Mouse (Mus musculus): Measurements from ENCODE around the gene Rbms2. TPM values are rescaled to one million over a fixed set of nuclear protein-coding genes. Genes with fewer than 3 reads are reported as not detected.

The Rbms2 gene
- total RNA-seq, 2 experiments from 2014 or later: 51.8 to 71.2 TPM

DNA sequence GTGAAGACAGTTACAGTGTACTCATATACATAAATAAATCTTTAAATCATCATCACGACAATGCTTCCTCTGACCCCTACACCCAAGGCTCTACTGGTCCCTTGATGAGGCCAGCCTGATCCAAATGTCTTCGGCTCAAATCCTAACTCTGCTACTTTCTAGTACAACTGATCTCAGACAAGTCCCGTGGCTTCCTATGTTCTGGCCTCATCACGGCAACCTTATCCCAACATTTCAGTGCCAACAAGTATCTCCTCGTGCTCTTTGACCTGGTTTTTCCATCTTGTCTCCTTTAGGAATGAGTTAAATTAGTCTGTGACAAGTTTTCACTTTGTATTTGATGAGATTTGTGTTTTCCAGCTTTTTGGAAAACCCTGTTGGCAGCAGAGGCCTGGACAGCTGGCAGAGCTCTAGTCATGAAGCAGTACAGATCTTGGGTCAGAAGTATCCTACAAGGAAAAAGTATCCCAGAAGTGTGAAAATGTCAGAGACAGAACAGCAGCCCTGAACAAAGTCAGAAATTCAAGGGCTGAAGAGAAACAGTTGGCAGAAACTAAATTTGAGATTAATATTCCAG is 31.2 kb downstream of the Rbms2 start:
- no peak for DNase-seq
- no peak for TF ChIP-seq CTCF (IDR thresholded peaks at IDR 0.05)
- peak overlapping the region; percentile 47 for H3K4me3 ChIP-seq
- intact Hi-C loops (cut with DNase I): no loop called here
- peak overlapping the region; percentile 80 for H3K27ac ChIP-seq

DNA sequence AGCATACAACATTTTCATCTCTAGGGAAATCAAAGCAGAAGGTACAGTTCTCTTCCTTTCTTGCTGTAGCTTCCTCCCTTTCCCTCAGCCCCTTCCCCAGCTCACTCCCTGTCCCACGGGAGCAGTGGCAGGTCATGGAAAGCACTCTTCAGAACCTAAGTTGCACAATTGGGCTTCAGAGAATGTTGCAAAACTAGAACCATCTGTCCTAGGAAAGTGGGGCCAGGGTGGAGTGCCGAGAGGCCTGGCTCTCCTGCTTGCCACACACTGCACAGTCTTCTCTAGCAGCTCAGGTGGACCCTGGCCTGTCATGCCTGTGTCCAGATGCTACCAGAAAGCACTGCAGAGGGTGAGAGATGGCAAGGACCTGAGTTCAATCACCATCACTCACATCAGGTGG is 35.1 kb downstream of the Rbms2 start:
- TF ChIP-seq CTCF (IDR thresholded peaks at IDR 0.05): no peak
- Histone ChIP-seq H3K4me3 (no peak overlapping the region), H3K27ac (peak overlapping the region; percentile 56)
- peak; percentile 55 for DNase-seq
- intact Hi-C loops (cut with DNase I): loop anchor here (5.0 kb wide), 1 partner anchor 53 kb away; the partner anchor contains the start of gene Baz2a

DNA sequence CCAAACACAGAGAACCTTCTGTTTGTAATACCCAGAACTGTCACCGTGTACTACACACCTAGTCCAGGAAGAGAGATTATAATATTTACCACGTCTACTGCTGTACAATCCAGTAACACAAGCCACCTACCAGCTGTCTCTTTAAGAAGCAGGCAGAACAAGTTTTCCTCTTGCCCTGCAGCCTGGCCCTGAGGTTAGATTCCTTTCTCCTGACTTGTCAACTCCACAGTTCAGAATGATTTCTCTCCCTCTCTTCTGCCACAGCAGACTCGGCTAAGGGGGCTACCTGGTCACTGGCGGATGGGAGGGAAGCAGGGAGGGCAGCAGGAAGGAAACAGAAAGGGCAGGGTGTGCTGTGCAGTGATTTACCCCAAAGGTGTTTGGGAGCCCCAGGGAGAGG is 36.4 kb downstream of the Rbms2 start:
- Histone ChIP-seq H3K4me3 (no peak overlapping the region), H3K27ac (0 out of 2 replicates have a peak overlapping the region, but pooled peaks have one; percentile 16)
- intact Hi-C loops (cut with DNase I): loop anchor here (5.0 kb wide), 1 partner anchor 51 kb away; the partner anchor contains the start of gene Baz2a
- no peak for TF ChIP-seq CTCF (IDR thresholded peaks at IDR 0.05)
- DNase-seq: no peak

DNA sequence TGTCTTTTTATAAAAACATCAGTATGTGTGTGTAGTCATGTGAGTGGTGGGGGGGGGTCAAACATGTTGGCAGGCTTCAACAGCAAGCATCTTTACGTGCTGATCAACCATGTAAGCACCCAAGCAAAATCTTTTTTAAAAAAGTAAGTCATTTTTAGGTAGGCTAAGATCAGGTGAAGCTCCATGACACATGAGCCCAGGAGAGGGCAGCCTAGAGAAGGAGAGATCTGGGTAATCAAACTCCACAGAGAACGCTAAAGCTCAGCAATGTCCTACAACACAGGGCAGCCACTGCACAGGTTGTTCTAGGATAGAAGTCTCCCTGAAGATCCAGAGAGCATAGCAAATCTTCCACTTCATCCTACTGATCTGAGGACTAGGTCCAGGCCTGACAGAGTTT is 37.9 kb downstream of the Rbms2 start:
- DNase-seq: no peak
- intact Hi-C loops (cut with DNase I): loop anchor here (5.0 kb wide), 1 partner anchor 50 kb away; the partner anchor contains the start of gene Baz2a
- H3K27ac ChIP-seq: no peak overlapping the region
- TF ChIP-seq CTCF (IDR thresholded peaks at IDR 0.05): peak; percentile 48
- no peak overlapping the region for H3K4me3 ChIP-seq

DNA sequence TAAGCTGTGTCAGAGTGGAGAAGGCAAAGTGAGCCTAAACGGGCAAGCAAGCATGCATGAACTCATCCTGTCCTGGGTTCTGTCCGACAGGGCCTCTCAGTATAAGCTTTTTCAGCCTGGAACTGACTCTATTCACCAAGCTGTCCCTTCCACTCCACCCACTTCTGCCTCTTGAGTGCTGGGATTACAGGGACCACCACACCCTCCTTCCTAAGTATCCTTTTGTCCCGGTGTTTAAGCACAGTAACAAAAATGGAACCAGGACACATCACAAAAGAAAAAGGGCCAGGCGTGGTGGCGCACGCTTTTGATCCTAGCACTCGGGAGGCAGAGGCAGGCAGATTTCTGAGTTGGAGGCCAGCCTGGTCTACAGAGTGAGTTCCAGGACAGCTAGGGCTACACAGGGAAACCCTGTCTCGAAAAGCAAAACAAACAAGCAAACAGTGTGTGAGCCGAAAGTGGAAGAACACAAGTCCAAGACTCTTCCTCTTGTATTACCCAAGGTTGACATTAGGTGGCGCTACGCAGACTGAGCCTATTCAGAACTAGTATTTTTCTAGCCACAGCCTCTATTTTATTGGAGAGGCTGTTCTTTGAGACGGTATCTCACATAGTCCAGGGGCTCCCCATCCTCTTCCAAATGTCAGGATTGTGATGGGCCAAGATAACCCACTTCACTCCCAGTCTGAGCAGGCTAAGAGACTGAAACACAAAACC is 39.7 kb downstream of the Rbms2 start:
- peak; percentile 84 for TF ChIP-seq CTCF (IDR thresholded peaks at IDR 0.05)
- peak; percentile 52 for DNase-seq
- H3K4me3 ChIP-seq: no peak overlapping the region
- H3K27ac ChIP-seq: no peak overlapping the region
- intact Hi-C loops (cut with DNase I): loop anchor here (5.0 kb wide), 1 partner anchor 48 kb away; the partner anchor contains the start of gene Baz2a

DNA sequence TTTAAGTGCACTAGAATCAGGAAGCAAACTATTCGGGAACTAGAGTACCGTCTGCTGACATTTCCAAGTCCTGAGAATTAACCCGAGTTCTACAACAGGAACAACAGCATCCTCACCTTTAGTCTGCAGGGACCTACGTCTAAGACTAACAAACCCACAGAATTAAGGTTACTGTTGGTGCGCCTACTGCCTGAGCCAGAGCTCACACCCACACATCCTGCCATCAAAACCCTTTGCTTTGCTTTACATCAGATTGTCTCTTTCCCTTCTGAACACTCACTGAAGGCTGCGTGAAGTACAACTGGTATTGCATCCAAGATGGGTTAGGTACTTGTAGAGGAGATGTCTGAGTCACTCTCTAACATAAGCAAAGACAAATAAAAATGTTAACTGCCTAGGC is 44.7 kb downstream of the Rbms2 start:
- DNase-seq: no peak
- intact Hi-C loops (cut with DNase I): no loop called here
- no peak overlapping the region for H3K4me3 ChIP-seq
- H3K27ac ChIP-seq: no peak overlapping the region
- no peak for TF ChIP-seq CTCF (IDR thresholded peaks at IDR 0.05)

DNA sequence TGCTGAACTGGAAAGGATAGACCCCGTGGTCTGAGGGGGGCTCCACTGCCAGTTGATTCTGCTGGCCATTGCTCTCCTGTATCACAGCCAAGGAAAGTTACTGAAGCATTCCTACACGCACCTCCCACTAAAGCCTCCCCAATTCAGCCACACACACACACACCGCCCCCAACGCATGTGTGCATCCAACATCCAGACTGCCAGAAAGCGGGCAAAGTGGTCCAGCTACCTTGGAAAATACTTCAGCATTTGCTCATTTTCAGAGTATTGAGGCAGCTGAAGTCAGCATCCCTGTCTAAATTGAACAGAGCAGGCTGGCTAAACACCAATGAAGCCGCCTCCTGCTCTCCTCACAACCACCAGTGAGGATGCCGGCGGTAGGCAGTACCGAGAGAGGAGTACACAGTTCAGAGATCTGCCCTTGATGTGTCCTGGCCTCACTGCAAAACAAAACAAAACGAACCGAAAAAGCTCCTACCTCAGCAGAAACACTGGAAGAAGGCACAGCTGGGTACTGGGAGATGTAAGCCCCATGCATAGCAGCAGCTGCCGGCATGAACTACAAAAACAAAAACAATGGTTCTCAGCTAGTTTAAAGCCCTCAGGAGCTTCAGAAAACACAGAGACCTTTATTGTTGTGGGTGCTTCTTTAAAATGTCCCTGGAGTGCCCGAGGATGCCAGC is 46.3 kb downstream of the Rbms2 start:
- DNase-seq: no peak
- Histone ChIP-seq H3K27ac (no peak overlapping the region), H3K4me3 (no peak overlapping the region)
- intact Hi-C loops (cut with DNase I): no loop called here
- TF ChIP-seq CTCF (IDR thresholded peaks at IDR 0.05): no peak

DNA sequence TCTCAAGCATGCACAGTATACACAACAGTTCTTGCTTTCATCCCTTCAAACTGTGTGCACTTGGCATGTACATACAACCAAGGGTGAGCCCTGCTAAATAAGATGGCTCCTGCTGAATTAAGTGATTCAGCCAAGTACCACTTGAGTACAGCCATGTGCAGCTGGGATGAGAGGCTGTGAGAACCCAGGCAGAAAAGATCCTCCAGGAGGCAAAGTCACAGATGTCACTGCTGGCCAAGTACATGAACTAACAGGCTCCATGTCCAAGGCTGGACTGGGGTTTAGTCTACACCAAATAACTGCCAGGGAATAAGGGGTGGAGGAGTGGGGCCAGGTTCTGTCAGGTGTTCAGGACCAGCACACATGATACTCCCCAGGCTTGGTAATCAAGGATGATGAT is 48.3 kb downstream of the Rbms2 start:
- Histone ChIP-seq H3K4me3 (no peak overlapping the region), H3K27ac (no peak overlapping the region)
- no peak for DNase-seq
- TF ChIP-seq CTCF (IDR thresholded peaks at IDR 0.05): no peak
- intact Hi-C loops (cut with DNase I): no loop called here

DNA sequence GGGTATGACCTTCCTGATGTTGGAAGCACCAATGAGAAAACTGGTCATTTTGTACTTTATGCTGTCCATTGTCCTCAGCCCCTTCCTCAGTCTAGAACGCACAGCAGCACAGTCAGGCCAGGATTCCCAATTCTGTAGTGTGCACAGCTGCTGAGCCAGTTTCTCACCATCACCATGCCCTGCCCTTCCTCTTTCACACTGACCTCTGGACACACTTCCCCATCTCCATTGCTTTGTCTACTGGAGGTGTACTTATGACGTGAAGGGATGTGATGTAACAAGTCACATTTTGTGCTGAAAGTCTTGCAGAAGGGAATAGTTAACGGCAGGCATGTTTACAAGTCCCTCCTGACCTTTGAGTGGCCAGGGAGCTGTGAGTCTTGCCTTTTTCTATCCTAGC is 48.8 kb downstream of the Rbms2 start:
- intact Hi-C loops (cut with DNase I): no loop called here

DNA sequence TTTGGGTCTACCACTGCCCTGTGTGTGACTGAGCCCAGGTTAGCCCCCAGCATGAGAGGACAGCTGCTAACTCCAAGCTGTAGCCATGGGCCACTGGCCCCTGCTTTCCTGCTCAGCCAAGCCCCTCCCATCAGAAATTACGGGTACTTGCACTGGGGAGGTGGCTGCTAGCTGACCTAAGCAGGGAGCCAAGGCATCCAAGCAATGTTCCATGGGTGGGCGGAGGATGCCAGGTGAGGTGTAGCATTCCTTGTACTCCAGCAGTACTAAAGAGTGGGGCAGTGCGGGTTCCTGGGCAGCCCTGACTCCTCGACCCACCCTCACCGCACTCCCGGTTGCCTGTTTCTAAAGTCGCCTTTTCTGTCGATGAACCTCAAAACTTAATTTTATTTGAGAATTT is 52.0 kb downstream of the Rbms2 start:
- H3K4me3 ChIP-seq: no peak overlapping the region
- H3K27ac ChIP-seq: no peak overlapping the region
- TF ChIP-seq CTCF (IDR thresholded peaks at IDR 0.05): no peak
- intact Hi-C loops (cut with DNase I): no loop called here
- DNase-seq: no peak

More for the DNA sequence above, 48.8 kb downstream of the Rbms2 start:
- Histone ChIP-seq H3K4me3 (no peak overlapping the region), H3K27ac (no peak overlapping the region)
- no peak for DNase-seq
- no peak for TF ChIP-seq CTCF (IDR thresholded peaks at IDR 0.05)

DNA sequence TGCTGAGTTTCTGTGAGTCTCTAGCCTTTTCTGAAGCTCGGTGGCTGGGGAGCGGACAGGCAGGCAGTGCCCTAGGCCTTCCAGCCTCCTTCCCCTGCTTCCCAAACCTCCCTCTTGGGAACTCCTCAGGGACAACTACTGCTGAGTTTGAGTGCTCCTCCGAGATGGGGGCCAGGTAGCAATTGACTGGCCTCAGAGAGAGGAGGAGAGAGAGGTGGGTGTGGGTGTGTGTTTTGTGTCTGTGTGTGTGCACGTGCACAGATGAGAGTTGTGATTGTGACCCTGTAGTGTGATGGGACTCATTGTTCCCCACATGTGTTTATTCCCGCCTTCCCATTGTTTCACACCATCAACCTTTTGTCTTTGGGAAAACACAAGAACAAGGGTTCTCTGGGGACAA is 52.6 kb downstream of the Rbms2 start:
- intact Hi-C loops (cut with DNase I): no loop called here
- TF ChIP-seq CTCF (IDR thresholded peaks at IDR 0.05): no peak
- no peak for DNase-seq
- H3K27ac ChIP-seq: no peak overlapping the region
- H3K4me3 ChIP-seq: no peak overlapping the region

DNA sequence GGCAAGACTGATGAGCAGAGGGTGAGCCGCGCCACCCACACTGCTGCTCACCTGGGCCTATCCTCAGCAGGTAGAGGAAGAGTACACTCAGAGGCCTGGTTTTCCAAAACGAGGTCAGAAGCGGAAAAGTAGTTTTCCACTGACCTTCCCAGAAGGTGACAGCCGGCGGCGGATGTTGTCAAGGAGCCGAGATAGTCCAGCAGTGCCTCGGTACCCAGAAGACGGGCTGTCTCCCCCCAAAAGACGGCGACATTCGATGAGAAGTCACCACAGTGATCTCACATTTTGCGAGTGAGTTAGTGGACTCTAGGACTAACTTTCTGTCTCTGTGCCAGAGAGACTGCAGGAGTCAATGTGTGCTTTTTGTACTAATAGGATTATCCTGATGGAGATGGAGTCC is 54.1 kb downstream of the Rbms2 start:
- Histone ChIP-seq H3K27ac (no peak overlapping the region), H3K4me3 (no peak overlapping the region)
- DNase-seq: no peak
- TF ChIP-seq CTCF (IDR thresholded peaks at IDR 0.05): no peak
- intact Hi-C loops (cut with DNase I): no loop called here

DNA sequence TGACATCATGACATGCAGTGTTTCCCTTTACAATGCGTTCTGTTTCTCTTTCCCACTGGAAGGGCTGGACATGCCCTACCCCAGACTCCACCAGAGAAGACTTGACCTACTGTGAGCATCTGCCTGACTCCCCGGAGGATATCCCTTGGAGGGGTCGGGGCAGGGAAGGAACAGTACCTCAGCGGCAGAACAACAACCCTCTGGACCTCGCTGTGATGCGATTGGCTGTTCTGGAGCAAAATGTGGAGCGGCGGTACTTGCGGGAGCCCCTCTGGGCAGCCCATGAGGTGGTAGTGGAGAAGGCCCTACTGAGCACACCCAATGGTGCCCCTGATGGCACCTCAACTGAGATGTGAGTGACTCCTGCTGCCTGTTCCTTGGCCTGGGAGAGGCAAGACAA is 55.3 kb downstream of the Rbms2 start:
- TF ChIP-seq CTCF (IDR thresholded peaks at IDR 0.05): no peak
- Histone ChIP-seq H3K4me3 (no peak overlapping the region), H3K27ac (no peak overlapping the region)
- intact Hi-C loops (cut with DNase I): no loop called here
- DNase-seq: no peak
